Mouse (Mus musculus) heart, postnatal 4 days (tissue): ENCODE results near the gene Nsun4. TPM values are rescaled to one million over a fixed set of nuclear protein-coding genes. Genes with fewer than 3 reads are reported as not detected.

Source experiments
- DNase-seq: peaks from one replicate; pipeline ENCODE4 v3.0.0; 2021
- total RNA-seq, 2 experiments: library from RNA; stranded (reverse); gene quantifications; 2 replicates each; pipeline ENCODE4 v1.2.3; 2021

Gene Nsun4
- 10 to 100 TPM; 27.0 to 28.6 TPM for total RNA-seq

DNA sequence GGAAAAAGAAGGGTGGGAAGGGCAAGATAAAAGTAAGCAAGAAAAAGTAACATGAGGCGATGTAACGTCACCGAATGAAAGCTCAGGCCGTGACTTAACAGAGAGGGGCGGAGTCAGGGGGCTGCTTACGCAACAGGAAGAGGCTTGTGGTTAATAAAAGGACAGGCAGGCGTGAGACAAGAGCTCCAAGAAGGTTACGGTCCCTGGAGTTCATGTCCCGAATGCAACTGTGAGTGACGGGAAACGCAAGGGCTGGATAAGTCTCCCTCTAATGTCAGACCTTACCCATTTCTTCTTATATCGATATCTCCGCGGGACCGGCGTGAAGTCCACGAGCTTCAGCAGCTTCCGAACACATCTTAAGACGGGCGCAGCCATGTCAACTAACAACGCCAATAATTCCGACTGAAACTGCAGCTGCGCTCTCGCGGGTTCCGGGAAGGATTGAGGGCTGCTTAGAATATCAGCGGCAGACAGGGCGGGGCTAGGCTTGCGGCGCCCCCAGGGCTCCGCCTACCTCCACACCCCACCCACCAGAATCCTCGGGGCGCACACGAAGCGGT lies at the start of gene Nsun4:
Gene Nsun4 (minus strand): TSS at position 478 of the 563 bp plus-strand sequence.
- DNase-seq, result peak; percentile 91

DNA sequence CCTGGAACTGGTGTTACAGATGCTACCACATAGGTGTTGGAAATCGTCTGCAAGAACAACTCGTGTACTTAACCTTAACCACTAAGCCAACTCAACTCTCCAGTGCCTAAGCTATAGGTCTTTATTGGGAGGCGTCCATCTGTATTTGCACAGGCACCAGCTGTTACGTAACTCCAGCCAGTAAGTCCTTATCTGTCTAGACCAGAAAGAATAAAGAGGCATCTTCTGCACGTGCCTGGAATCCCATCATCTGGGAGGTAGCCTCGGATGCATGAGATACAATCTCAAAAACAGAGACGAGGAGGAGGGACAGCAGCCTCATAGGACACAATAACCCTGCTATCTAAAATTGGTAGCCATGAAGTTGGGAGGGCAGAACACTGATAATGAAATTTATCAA lies 47.3 kb upstream of the Nsun4 start:
- no peak for DNase-seq

DNA sequence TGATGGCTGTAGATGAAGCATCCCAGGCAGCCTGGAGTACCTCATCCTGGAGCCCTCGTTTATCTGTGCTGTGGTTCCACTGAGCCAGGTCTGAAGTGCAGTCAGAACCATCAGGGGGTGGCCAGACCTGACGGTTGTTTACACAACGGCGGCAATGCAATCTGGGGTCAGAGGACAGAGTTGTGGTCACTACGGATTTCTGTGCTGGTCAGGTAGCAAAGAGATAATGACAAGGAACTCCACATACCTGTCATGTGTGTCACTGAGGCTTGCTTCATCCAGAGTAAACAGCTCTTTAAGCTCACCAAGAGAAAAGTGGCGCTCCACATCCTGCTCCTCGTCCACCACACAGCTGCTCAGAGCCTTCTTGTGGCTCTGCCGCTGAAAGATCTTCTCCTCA lies 43.5 kb upstream of the Nsun4 start:
- no peak for DNase-seq

DNA sequence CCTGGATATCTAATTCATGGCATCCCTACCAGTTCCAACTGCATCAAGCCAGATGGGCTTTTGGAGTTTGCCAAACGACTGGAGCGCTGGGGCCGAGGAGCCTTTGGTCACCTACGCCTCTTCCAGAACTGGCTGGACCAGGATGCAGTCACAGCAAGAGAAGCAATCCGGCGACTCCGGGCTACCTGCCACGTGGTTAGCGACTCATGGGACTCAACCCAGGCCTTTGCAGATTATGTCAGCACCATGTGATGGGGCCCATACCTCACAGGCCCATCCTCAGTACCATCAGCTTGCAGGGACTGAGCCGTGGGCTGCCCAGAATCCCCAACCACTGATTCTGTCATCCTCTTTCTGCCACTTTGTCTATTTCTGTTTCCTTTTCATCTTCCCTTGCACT lies 42.6 kb upstream of the Nsun4 start:
- no peak for DNase-seq

DNA sequence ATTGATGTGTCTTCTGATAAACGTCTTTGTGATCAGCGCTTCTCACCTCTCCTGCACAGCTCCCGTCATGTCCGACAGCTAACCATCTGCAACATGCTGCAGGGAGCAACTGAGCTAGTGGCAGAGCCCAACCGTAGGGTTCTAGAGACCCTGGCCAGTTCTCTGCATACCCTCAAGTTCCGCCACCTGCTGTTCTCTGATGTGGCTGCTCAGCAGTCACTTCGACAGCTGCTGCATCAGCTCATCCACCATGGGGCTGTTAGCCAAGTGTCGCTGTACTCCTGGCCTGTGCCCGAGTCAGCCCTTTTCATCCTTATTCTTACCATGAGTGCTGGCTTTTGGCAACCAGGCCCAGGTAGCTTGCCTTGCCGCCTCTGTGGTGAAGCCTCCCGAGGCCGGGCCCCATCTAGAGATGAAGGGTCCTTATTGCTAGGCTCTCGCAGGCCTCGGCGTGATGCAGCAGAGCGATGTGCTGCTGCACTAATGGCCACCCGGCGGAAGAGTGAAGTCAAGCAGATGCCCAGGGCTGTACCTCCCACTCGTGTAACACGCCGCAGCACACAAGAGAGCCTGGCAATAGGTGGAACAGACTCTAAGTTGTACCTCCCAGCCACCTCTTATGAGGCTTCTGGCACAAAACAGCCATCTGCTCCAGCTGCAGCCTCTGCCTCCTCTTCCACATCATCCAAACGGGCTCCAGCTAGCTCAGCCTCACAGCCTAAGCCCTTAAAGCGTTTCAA lies 35.0 kb upstream of the Nsun4 start:
- DNase-seq, result no peak

DNA sequence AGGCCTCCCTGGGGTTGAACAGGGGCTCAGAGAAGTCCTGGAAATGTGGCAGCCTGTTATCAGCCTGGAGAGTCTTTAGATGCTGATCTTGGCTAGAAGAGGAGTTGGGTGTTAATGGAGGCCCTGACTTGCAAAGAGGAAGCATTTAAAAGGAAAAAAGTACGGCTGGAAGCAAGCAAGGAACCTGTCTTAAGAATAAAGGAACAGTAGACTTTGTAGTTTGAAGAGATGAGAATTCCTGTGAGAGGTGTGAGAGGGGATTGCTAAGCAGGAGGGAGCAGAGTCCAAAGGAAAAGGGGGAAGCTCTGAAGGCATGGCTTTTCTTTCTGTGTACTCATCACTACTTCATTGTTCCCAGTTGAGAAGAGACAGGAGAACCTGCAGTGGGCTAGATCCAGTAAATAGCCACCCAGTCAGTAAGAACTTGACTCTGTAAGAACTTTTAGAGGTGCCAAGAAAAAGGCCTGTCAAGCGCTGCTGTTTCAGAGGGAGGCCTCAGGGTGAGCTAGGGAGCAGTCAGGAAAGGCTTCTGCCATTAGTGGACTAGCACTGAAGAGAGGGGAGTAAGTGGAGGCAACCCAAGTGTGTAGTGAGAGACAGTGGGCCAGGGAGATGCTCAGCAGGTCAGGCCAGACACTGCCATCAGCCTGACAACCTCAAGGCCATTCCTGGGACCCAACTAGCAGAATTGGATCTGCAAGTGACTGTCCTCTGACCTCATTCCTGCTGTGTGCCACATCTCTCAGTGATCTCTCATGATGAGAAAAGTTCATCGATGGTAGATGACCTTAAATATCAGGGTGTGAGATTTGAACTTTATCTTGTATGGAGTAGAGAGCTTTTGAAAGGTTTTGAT lies 23.8 kb upstream of the Nsun4 start:
- DNase-seq, result peak; percentile 33

DNA sequence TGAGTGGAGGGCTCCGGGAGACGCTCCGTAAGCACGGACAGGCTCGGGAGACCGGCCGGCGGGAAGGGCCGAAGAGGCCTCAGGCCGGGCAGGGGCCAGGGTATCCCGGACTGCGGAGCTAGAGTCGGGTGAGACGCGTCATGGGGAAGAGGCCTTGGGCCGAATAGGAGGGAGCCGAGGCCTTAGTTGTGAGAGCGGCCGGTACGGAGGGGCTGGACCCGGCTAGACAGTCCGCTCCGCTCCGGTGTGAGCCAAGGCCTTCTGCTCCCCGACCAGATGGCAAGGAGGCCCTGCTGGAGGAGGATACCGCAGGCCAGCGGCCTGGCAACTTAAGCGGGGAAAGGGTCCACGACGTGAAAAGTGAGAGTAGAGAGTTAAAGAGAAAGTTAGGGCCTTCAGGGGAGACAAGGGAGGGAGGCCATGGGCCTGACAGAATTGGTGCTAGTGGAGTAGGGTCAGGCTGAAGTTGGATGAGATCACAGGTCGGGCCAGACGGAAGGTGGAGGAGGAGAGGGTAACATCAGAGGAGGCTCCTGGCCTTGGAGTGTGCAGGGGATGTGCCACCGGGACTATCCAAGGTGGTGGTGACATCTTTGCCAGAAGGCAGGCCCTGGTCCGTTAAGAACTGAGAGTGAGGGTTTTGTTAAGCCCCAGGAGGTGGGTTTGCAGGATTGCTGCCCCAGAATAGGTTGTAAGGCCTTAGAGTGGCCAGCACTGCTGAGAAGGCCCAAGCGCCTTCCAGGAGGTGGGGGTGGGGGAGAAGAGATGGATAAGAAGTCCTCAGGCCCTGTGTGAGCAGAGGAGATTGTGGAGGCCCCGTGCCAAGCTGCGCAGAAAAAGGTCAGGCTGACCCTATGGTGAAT lies 22.9 kb upstream of the Nsun4 start:
- peak; percentile 58 for DNase-seq

DNA sequence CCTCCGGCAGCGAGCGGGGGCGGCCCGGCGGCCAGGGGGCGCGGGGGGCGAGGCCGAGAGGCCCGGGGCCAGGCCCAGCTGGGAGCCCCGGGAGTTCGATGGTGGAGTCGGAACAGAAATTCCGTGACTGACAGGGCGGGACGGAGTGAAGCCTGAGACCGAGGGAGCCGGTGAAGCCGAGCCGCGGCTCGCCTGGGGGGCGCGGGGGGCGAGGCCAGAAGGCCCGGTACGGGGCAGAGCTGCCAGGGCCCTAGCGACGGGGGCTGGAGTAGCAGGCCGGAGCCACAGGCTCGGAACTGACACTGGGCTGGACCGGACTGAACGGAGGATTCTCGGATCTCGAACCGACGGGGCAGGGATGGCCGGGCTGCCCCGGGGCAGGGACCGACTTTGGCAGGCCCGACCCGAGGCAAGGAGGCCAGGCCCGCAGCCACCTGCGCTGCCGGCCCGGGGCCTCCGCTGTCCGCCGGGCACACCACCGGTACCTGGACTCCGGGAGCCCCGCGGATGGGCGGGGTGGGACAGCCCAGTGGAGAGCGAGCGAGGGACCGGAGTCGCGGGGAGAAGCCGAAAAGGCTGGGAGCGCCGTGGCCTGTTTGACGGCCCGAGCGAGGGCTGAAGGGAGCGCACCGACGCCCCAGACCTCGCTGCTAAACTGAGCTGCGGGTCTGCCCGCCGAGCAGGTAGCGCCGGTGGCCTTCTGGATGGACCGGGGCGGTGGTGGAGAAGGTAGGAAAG lies 22.1 kb upstream of the Nsun4 start:
- DNase-seq, result peak; percentile 84

DNA sequence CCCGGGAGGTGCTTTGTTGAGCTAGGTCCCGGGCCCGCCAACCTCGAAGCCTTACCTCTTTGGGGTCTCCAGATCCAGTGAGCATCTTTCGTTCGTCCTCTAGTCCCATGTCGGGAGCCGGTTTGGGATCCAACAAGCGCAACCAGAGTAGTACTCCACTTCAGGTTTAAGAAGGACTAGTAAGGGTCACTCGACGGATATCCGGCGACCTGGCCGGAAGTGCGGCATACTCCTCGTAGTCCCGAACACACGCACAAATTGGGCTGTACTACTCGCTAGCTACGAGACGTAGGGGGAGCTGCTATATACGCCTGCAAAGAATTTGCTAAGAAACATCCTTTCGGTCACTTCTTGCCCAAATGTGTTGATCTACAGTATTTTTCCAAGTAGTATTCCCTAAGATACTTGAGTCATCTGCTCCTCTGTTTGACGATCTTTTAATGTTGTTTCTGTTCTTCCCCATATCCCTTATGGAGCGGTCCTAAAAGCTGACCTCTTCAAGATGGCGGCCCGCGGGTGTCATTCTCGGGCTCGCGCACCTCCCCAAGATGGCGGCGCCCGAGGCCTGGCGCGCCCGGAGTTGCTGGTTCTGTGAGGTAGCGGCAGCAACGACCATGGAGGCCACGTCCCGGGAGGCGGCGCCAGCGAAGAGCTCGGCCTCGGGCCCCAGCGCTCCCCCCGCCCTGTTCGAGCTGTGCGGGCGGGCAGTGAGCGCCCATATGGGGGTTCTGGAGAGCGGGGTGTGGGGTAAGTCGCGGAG lies 21.4 kb upstream of the Nsun4 start, which contains the start of the genes Uqcrh and Lrrc41:
Gene Uqcrh (minus strand): TSS at position 211 of the 760 bp plus-strand sequence.
Gene Lrrc41 (plus strand): TSS at position 409 of the 760 bp plus-strand sequence.
- peak; percentile 96 for DNase-seq

DNA sequence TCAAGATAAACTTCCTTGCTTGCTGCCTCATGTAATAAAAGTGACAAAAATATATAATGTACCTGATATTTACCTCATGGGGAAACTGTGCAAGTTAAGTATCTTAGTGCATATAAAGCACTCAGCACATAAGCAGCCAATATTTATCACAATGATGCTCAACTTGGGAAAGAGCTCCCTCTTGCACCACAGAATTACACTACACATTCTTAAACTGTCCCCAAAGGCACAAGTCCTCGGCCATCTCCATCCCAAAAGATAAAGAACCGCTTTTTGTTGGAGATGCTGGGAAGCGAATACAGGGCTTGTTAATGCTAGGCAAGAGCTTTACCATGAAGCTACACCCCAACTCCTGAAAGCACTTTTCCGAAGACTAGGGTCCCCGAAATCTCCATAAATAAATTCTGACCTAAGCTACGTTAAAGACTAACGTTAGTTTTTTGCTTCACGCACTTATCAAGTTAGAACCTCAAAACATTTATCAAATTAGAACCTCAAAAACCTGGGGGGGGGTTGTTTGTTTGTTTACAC lies 20.5 kb upstream of the Nsun4 start:
- DNase-seq, result no peak

DNA sequence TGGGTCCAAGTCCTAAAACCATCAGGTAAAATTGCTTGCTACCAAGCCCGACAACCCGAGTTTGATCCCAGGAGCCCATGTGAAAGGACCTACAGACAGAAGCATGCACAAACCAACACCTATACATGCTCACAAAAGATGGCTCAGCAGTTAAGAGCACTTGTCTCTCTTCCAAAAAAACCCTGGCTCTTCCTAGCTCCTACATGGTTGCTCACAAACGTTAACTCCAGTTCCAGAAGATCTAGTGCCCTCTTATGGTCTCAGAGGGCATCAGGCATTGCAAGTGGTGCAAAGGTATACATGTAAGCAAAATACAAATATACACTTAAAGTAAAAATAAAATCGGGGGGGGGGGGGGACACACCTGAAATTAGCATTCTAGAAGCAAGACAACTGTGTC lies 19.5 kb upstream of the Nsun4 start:
- DNase-seq, result no peak

DNA sequence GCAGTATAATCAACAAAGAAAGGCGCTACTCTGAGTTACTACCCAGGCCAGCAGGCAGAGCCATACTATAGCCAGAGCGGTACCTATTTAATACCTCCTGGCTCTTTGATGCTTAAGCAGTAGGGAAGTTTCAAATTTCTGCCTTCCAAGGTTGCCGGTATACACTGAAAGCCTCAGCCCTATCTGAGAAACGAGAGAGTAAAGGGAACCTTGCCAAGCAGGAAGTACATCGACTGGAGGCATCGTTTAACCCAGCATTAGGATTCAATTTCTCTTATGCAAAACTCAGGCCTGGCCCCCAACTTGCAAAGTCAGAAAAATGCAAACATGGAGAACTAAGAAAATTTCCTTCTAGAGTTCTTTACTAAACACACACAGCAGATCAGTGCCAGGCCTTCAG lies 16.4 kb upstream of the Nsun4 start:
- DNase-seq, result no peak

DNA sequence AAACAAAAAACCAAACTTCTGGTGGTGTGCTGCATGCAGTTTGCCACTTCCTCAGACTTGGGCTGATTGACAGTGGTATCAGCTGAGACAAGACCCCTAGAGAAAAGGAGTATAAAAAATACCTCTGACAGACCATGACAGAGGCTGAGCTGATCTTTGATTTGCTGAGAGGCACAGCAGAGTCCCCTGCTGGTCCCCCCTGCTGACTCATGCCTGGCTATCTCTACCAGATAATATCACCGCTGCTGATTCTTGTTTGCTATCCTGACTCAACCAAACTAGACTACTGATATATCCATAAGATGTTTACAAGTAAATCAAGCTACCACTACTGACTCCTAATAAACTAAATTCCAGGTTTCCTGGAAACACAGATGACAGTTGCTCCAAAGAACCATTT lies 10.2 kb upstream of the Nsun4 start:
- DNase-seq, result no peak

DNA sequence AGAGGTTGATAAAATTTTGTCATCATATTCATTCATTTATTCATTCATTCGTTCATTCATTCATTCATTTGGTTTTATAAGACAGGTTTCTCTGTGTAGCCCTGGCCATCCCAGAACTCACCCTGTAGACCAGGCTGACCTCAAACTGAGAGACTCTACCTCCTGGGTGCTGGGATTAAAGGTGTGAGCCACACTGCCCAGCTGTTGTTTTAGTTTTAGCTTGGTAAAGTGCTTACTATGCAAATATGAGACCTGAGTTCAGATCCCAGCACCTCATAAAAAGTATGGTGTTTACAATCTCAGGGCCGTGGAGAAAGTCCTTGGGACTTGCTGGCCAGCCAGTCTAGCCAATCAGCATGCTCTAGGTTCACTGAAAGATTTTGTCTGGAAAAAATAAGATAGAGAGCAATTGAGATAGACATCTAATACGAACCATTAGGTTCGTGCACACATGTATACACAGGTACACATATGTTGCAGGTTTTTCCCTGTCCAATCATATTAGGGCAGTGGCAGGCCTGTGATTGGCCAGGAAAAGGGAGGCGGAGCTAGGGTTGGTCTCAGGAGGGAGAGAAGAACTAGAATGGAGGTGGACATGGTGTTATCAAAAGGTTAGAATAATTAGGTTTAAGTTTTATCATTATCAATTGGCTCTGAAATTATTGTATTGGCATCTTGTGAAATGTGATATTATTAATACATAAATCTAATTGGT lies 5.5 kb upstream of the Nsun4 start:
- DNase-seq, result no peak

DNA sequence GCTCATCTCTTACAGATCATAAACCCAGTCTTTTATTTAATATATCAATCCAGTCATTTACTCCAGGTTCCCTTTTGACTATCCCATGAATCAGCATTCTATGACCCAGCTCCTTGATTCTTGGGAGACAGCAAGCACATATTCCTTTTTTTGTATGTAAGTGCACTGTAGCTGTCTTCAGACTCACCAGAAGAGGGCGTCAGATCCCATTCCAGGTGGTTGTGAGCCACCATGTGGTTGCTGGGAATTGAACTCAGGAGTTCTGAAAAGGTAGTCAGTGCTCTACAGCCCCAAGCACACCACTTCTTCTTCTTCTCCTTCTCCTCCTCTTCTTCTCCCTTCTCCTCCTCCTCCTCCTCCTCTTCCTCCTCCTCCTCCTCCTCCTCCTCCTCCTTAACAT lies 3.9 kb upstream of the Nsun4 start:
- no peak for DNase-seq

DNA sequence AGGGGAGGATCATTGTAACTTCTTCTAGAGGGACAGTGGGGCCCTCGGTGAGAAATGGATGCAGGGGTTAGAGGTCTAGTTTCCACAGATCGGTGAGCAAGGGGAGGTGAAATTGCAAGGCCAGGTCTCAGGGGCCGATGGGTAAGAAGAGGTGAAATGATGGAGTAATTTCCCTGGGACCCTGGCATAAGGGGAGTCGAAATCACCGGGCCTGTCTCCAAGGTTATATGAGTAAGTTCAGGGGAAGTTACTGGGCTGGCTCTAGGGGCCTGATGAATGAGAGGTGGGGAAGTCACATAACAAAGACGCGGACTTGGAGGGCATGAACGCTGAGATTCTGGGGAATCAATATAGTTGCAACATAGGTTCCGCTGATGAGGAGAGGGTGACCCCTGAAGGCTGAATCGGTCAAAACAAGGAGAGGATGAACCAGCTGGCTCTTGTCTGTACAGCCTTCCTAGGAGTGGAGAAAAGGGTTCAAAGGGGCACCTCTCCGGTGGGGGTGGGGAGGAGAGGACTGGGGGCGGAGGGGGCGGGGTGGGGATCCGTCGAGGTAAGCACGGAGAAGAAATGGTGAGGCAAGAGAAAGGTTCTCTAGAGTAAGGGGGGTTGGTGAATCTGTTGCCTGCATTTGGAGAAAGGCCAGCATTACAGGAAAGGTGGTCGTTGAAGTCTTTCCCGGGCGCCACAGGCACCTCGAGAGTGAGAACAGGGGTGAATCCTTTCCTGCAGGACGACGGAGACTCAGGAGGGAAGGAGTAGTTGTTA lies 966 bp downstream of the Nsun4 start:
- DNase-seq, result peak; percentile 51

DNA sequence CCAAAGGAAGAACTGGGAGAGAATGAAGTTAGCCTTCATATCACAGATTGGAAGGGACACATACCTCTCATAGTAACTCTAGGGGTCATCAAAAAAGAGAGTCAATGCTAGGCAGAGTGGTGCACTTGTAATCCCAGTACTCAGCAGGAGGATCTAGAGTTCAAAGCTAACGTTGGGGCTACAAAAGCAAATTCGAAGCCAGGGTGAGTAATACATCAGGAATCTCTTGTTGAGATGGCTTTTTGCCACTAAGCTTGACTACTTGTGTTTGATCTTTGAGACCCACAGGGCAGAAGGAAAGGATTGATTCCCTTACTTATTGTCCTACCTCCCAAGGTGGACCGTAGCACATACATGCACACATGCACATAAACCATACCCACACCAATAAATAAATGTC lies 4.5 kb downstream of the Nsun4 start:
- no peak for DNase-seq

DNA sequence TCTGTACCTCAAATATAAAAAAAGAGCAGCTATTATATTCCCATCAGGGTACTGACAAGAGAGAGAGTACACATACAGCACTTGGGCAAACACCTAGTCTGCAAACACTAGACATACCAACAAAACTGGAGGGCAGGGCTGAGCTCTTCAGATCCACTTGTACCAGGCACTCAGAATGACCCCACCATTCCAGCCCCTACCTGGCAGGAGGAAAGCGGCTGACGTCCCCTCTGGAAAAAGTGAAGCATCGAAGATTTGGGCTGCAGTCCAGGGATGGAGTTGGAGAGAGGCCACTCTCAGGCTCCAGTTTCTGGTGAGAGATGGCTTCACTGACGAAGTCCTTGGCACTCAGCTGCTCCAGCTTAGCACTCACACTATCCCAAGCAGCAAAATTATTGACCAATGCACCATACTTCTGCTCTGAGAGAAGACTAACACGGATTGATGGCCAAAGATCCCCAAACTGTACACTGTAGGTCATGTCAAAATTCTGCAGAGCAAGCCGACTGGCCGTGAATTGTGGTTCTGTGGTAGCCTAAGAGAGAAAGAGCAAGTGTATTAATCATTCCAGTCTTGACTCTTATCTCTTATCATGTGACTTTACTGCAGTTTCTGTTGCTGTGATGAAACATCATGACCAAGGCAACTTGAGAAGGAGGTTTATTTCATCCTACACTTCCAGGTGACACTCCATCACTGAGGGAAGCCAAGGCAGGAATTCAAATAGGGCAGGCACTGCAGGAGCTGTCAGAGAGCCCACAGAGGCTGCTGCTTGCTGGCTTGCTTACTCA lies 5.4 kb downstream of the Nsun4 start:
- peak; percentile 59 for DNase-seq
